Mouse (Mus musculus) ES-Bruce4 (cell line): ENCODE measurements around the gene Rimbp2. TPM values are rescaled to one million over a fixed set of nuclear protein-coding genes. Genes with fewer than 3 reads are reported as not detected.

Source experiments
- H3K27ac ChIP-seq: 2 replicates; pipeline ENCODE4 v1.5.1; 2012; ENCODE audit warnings: low read length, inconsistent platforms; ENCODE audit not compliant: insufficient read depth
- H3K27me3 ChIP-seq: 2 replicates; pipeline ENCODE4 v1.6.1; 2012; ENCODE audit warnings: mild to moderate bottlenecking, low read length, inconsistent platforms; ENCODE audit not compliant: control insufficient read depth, poor library complexity, insufficient read depth, severe bottlenecking
- H3K36me3 ChIP-seq: 2 replicates; pipeline ENCODE4 v1.6.1; 2012; ENCODE audit warnings: inconsistent platforms, mild to moderate bottlenecking, low read length, moderate library complexity; ENCODE audit not compliant: control insufficient read depth, poor library complexity, insufficient read depth, severe bottlenecking
- H3K4me1 ChIP-seq: one replicate; pipeline ENCODE4 v1.8.1; 2011; ENCODE audit warnings: low read length; ENCODE audit not compliant: control insufficient read depth, insufficient read depth
- H3K4me3 ChIP-seq: 2 replicates; pipeline ENCODE4 v1.5.1; 2011; ENCODE audit warnings: low read depth, mild to moderate bottlenecking, low read length
- H3K9ac ChIP-seq: 2 replicates; pipeline ENCODE4 v1.6.1; 2012; ENCODE audit warnings: low read depth, mild to moderate bottlenecking, inconsistent platforms; ENCODE audit not compliant: poor library complexity, severe bottlenecking
- H3K9me3 ChIP-seq: replicated peaks from 2 replicates; pipeline ENCODE4 v1.6.1; 2012; ENCODE audit warnings: mild to moderate bottlenecking, low read length, inconsistent platforms; ENCODE audit not compliant: control insufficient read depth, poor library complexity, insufficient read depth, severe bottlenecking
- CTCF ChIP-seq: IDR thresholded peaks from one replicate; pipeline ENCODE4 v1.8.1; 2011; ENCODE audit warnings: low read depth, low read length
- EP300 ChIP-seq: IDR thresholded peaks from 2 replicates; pipeline ENCODE4 v1.6.1; 2011; ENCODE audit warnings: low read depth, low read length; ENCODE audit not compliant: insufficient read depth
- POLR2A ChIP-seq: IDR thresholded peaks from one replicate; pipeline ENCODE4 v1.8.1; 2011; ENCODE audit warnings: low read length; ENCODE audit not compliant: insufficient read depth
- polyA plus RNA-seq: library from polyadenylated mRNA; stranded (reverse); fragments of >200 nt; gene quantifications from 2 replicates; pipeline ENCODE4 v1.2.4, GENCODE M21; 2011; ENCODE audit warnings: low read depth; ENCODE audit not compliant: missing spikeins, insufficient read depth, insufficient read length

The Rimbp2 gene
- polyA plus RNA-seq, 1 experiment, result 0.33 TPM

GRCm38 (mm10) chr5:128745206-128745605, 208.1 kb downstream of the Rimbp2 start:
- Histone ChIP-seq H3K9ac (no peak overlapping the region), H3K27me3 (no peaks in the 10 kb centered on the region), H3K9me3 (no peaks in the 10 kb centered on the region), H3K36me3 (no peaks in the 10 kb centered on the region), H3K4me3 (no peak overlapping the region), H3K27ac (no peak overlapping the region), H3K4me1 (no peaks in the 10 kb centered on the region)
- no peak for TF ChIP-seq CTCF
- TF ChIP-seq POLR2A, result no peak
- TF ChIP-seq EP300, result no peak

- H3K9ac ChIP-seq, result no peak overlapping the region
Measured at GRCm38 (mm10) chr5:128744351-128744750, 208.9 kb downstream of the Rimbp2 start.

GRCm38 (mm10) chr5:128739838-128740171, 213.5 kb downstream of the Rimbp2 start:
- Histone ChIP-seq H3K4me3 (no peak overlapping the region), H3K27me3 (no peaks in the 10 kb centered on the region), H3K4me1 (no peaks in the 10 kb centered on the region), H3K36me3 (no peaks in the 10 kb centered on the region), H3K27ac (no peak overlapping the region), H3K9me3 (no peaks in the 10 kb centered on the region), H3K9ac (no peak overlapping the region)
- no peak for TF ChIP-seq POLR2A
- TF ChIP-seq CTCF, result peak; percentile 39

More at GRCm38 (mm10) chr5:128744351-128744750, 208.9 kb downstream of the Rimbp2 start:
- H3K27me3 ChIP-seq, result no peaks in the 10 kb centered on the region
- no peaks in the 10 kb centered on the region for H3K4me1 ChIP-seq
- H3K36me3 ChIP-seq, result no peaks in the 10 kb centered on the region
- H3K27ac ChIP-seq, result no peak overlapping the region
- no peak for TF ChIP-seq POLR2A
- TF ChIP-seq CTCF, result no peak
- no peak for TF ChIP-seq EP300
- no peak overlapping the region for H3K4me3 ChIP-seq
- no peaks in the 10 kb centered on the region for H3K9me3 ChIP-seq

GRCm38 (mm10) chr5:128739168-128739837, 214.0 kb downstream of the Rimbp2 start:
- no peak overlapping the region for H3K4me3 ChIP-seq
- H3K9ac ChIP-seq, result no peak overlapping the region
- no peak for TF ChIP-seq CTCF
- TF ChIP-seq EP300, result no peak
- TF ChIP-seq POLR2A, result no peak
- H3K27ac ChIP-seq, result no peak overlapping the region
- no peaks in the 10 kb centered on the region for H3K4me1 ChIP-seq
- no peaks in the 10 kb centered on the region for H3K9me3 ChIP-seq
- no peaks in the 10 kb centered on the region for H3K27me3 ChIP-seq
- H3K36me3 ChIP-seq, result no peaks in the 10 kb centered on the region

- Histone ChIP-seq H3K36me3 (no peaks in the 10 kb centered on the region), H3K4me3 (no peak overlapping the region), H3K9me3 (no peaks in the 10 kb centered on the region), H3K27me3 (no peaks in the 10 kb centered on the region), H3K9ac (no peak overlapping the region), H3K4me1 (no peaks in the 10 kb centered on the region), H3K27ac (no peak overlapping the region)
- TF ChIP-seq POLR2A, result no peak
- no peak for TF ChIP-seq EP300
- no peak for TF ChIP-seq CTCF
Measured at GRCm38 (mm10) chr5:128735921-128736320, 217.4 kb downstream of the Rimbp2 start.

GRCm38 (mm10) chr5:128733955-128734354, 219.3 kb downstream of the Rimbp2 start:
- no peak overlapping the region for H3K27ac ChIP-seq
- no peaks in the 10 kb centered on the region for H3K27me3 ChIP-seq
- H3K4me3 ChIP-seq, result no peak overlapping the region
- no peaks in the 10 kb centered on the region for H3K9me3 ChIP-seq
- peak; percentile 86 for TF ChIP-seq CTCF
- no peak for TF ChIP-seq EP300
- no peaks in the 10 kb centered on the region for H3K36me3 ChIP-seq
- H3K9ac ChIP-seq, result no peak overlapping the region
- H3K4me1 ChIP-seq, result no peaks in the 10 kb centered on the region
